Mouse (Mus musculus) right cerebral cortex, postnatal 36 days (tissue): ENCODE measurements around the gene Rgmb.

Source experiments
- DNase-seq, 2 experiments: peaks; one replicate each; pipeline ENCODE4 v3.0.0; 2022; ENCODE audit warnings: low spot score in 2 of 2, mixed read lengths in 1 of 2

Gene Rgmb

DNA sequence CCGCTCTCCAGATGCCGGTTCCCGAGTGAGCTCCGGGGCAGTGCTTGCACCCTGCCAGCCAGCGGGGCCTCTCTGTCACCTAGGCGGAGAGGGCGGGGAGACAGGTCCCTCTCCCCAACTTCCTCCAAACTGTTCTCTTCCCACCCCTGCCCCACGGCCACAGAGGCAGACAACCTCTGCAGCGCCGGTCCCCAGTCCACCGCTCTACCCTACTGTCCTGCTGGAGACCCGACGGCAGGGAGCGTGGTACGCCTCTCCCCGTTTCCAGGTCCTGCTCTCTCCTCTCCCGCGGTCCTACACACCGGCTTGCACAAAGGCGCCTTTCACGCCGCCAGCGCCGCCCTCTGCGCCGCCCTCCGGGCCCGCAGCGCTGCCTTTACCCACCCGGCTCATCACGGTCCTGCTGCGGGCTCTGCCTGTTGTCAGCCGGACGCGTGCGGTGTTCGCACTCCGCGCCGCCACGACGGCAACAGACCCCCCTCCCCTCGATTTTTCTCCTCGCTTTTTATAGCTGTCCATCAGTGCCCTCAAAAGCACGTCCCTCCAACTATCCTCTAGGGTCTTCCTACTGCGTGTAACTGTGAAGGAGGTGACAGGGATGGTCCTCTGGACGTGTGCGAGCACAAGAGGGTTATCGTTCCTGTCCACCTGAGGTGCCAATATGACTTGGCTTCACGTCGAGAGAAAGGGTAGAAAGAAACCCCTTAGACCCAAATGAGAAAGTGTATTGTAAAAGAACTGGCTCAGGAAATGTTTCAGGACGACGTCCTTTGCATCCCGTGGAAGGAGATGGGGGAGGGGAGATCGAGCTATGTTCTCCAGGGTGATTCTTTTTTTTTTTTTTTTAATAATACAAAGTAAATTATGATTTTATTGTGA is at the start of gene Rgmb:
Gene Rgmb (minus strand): TSS at position 274 of the 879 bp plus-strand sequence.
- DNase-seq, result no peak

DNA sequence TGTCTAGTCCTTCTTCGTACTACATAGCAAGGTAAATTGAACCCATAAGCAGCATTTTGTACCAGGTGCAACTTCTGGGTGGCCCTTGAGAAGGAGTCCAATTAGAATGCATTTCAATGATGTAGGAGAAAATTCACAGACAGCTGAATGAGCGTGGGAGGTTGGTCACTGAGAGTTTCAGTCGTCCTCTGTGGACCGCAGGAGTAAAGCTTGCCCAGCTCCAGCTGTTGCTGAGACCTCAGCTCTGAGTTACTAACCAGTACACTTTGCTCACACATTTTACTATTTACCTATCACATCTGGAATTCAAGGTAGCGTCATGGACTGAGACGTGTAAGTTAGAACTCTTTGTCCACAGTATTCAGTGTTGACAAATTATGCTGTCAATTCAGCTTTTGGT is 43.9 kb upstream of the Rgmb start:
- no peak for DNase-seq

DNA sequence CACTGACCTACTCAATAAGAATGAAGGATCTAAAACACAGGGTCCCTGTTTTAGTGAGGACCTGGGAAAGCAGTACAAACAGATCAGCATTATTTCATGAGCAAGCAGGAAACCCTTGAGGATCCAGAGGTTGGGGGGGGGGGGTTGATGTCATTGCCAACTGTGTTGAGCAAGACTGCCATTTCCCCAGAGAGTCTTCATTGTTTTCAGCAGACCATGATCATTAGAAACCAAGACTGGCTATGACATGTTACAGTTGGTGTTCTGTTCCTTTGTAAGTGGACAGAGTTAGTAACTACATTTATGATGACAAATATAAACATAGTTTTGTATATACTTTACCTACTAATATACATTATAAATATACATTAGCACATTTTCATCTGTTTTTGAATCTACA is 41.3 kb upstream of the Rgmb start:
- DNase-seq, result no peak

DNA sequence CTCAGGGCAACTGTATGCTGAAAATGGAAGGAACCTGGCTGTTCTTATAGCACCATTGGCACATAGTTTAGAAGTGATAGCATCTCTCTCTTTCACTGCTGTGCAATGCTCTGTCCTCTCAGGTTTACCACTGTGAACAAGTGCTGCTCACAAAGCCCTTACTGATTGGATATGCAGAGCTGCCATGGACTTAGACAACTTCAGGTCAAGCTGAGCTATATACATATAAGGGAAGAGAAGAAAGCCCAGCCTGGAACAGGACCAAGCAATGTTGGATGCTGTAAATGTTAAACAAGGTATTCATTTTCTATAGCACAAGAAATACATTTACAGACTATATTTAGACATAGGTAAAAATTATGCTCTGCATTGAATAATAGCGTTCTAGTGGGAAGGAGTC is 34.4 kb upstream of the Rgmb start:
- no peak for DNase-seq

DNA sequence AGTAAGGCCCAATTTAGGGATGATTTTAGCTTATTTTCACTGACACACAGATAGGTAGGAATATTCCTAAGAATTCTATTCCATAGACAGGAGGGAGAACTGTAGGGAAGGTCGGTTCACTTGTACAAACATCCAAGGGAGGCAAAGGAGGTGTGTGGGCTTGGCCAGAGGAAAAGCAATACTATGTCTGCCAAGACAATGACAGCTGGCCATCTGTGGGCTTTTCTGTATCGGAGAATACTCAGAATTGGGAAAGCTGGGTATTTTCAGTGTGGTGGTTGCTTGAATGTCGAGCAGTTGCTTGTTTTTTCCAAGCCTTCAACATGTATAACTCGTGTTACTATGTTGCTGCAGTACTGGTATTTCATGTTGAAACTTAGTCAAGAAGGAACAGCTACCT is 31.5 kb upstream of the Rgmb start:
- no peak for DNase-seq

DNA sequence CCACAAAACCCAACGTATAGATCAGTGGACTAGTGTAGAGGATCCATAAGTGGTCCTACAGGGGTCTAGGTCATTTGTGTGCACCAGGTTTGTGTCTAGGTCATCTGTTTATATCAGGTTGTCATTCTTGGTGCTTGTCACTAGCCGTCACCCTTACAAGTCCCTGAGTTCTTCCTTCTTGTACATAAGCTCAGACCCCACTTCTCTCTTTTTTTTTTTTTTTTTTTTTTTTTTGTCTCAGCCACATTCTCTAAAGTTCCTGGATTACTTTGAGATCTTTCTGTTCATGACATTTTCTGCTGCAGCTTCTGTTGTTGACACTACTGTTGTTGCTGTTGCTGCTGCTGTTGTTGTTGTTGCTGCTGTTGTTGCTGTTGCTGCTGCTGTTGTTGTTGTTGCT is 22.3 kb upstream of the Rgmb start:
- DNase-seq, result no peak

DNA sequence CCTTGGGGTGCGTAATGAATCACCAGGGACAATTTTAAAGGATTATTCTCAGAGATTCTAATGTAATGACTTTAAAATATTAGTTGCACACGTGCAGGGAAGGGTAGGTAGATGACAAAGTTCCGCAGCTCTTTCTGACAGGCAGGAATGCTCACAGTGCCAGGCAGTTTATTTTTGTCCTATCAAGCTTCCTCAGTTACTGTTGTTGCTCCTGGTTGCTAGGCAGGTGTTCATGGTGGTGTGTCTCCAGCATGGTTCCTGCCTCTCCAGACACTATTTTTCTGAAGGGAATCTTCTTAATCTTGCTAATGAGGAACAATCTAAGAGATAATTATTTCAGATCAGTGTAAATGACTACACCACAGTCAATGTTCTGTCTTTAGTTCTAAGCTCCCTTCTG is 19.7 kb upstream of the Rgmb start:
- DNase-seq, result no peak

DNA sequence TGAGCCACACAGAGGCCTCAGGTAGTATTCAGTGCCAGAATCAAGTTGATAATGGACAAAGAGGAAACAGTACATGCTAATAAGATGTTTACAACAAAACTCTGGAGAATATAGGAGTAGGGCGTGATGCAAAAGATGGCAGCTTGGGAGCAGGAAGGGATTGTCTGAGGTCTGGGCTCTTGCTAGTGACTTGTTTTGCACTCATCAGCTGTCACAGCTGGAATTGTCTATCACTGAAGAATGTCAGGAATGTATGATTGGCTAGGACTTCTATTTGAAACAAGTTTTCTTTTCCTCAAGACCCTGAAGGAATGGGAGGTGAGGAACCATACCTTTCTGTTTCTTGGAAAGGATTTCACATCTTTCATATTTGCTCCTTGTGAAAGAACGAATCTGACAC is 10.6 kb upstream of the Rgmb start:
- no peak for DNase-seq

DNA sequence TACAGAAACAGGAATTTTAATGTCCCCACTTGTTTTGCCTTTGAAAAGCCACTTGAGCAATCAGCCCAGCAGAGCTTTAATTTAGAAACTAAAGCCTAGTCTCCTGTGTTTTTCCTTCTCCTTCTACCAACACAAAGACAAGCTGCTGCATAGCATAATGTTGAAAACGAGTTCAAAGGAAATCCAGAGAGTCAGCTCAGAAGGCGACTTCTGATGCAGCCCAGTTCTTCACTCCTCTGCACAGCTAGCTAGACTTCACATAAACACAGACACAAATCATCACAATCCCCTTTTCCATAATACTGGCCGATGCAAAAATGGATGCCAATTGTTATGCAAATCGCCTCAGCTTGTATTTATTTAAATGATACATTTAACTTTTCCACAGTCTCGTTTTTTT is 1.6 kb upstream of the Rgmb start:
- no peak for DNase-seq

DNA sequence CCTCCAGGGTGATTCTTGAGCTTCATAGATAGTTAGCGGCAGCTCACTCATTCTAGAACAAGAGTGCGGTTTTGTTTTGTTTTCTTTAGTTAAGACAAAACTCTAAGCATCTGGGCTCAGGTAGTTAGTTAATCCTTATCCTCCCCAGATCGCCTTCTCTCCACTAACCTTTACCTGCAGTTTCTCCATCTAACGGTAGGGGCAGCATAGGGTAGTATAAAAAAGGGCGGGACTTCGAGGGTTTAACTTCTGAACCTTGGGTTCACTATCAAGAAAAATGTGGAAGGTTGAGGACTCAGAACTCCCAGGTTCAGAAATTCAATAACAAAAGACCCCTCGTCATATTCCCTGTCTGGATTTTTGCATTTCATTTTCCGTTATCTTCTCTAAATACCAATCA is 971 bp upstream of the Rgmb start:
- no peak for DNase-seq

DNA sequence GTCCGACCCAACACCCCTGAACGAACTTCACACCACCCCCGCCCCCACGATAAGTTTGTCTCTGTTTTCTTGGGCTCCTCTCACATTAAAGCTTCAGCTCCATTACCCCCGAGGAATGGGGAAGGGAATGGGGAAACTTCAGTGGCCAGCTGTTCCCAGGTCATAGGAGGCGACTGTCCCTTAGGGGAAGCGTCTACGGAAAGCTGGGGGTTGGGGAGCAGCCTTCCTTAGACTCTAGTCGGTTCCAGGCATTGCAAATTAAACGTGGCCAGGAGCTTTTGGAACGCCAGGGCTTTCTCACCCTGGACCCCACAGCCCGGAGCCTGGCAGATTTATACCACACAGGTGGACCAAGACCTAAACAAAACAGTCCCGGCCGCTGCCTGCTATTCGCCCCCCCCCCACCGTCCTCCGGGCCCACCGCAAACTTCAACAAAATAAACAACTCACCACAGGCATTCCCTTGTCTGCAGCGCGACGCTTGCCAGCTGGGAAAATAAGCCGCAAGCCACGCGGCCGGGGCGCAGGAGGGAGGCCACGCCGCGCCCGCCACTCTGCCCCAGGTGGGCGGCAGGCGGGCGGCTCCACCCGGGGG is 571 bp downstream of the Rgmb start:
- DNase-seq, result no peak

DNA sequence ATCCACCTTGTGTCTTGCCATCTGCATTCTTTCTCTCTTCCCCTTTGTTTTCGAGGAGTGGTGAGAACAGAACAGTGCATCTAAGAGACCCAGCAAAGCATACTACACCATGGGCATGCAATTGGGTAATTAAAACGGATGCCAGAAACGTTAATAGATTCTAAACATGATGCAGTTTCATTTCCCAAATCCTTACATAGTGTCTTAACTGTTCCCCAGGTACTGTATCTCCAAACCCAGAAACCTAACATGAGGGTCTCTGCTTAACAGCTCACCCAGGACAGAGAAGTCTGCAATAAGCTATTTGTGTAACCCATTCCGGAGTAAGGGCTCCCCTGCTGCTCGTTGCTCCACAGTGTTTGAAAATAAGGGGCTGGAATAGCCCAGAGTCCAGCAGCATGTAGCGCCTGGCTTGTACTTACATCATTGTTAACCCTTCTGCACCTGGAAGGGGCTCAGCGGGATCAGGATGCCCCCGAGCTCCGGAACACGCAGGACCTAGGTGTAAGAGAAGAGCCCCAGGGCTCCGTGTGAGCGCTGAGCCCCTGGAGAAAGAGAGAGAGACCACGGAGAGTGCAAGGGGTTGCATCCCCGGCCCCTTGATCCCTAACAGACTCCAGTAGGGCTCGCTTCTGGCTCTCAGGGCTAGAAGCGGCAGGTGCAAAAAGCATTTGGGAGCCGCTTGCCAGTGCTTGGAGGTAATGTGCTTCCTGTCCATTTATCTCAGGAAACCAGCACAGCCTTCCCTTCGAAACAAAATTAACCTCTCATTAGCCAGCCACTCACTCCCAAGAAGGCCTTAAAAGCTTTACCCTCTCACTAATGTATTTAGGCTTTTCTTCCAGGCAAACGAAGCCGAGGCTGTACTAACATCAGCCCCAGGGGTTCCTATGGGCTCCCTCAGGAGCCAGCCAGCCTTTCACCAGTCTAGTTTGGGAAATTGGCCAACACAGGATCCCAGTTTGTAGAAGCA is 1.4 kb downstream of the Rgmb start:
- no peak for DNase-seq

DNA sequence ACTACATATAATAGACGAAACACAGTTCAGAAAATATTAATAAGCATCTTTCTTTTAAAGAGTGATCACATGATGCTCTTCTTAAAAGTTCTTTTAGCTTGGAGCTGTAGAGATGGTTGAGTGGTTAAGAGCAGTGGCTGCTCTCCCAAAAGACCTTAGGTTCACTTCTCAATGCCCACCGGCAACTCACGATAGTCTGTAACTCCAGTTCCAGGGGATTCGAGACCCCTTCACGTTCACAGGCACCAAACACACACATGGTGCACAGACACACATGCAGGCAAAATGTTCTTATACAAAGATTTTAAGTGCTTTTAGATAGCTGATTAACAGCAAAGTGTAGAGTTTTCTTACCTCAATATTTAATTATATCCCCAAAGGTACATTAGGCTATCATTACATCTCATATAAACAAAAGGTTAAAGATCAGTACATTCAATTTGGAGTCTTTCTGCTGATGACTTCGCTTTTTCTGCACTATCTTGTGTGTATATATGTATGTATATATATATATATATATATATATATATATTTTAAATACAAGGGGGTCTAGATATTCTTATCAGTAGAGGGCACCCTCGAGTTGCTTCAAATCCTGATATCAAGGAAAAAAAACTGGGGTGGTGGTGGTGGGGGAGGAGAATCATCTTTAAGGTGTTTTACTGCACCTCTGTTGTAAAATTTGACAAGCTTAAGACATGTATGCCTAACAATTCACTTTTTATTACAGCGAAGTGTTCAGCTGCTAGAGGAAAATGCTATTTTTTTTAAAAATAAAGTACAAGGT is 2.5 kb downstream of the Rgmb start:
- DNase-seq, result no peak

DNA sequence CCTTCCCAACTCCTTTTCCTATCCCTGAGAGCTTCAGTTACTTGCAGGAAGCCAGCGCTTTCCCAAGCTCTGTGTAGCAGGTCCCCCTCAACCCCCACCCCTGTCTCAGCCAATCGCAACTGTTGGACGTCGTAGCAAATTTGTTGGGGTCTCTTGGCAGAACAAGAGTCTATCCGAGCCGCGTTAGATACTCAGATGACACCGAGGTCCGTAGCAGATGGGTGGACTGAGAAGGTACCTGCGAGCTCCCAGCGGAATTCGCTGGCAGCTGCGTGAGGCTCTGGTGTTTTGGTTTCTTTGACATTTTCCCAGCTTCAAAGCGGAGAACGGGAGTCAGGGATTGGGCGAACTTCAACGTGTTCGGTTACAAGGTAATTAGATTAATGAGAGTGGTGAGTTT is 3.9 kb downstream of the Rgmb start:
- no peak for DNase-seq

DNA sequence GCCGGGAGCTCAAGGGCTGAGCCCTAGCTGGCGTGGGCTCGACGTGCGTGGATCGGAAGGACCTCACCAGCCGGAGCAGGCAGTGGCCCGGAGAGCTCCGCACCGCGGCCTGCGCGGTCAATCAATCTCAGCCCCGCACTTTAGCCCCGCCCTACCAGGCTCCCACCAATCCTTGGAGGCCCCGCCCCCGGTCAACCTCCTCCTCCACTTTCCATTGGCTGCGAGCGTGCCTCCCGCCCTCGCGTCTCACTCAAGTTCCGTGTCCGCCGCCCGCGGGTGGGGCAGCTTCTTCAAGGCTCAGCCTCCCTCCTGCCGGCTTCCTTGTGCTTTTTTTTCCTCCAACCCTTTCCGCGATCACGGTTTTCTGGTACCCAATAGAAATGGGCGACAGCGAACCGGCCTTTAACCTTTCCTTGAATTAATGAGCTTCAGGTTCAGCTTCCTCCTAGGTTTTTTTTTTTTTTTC is 4.4 kb downstream of the Rgmb start:
- DNase-seq, result peak; percentile 99

DNA sequence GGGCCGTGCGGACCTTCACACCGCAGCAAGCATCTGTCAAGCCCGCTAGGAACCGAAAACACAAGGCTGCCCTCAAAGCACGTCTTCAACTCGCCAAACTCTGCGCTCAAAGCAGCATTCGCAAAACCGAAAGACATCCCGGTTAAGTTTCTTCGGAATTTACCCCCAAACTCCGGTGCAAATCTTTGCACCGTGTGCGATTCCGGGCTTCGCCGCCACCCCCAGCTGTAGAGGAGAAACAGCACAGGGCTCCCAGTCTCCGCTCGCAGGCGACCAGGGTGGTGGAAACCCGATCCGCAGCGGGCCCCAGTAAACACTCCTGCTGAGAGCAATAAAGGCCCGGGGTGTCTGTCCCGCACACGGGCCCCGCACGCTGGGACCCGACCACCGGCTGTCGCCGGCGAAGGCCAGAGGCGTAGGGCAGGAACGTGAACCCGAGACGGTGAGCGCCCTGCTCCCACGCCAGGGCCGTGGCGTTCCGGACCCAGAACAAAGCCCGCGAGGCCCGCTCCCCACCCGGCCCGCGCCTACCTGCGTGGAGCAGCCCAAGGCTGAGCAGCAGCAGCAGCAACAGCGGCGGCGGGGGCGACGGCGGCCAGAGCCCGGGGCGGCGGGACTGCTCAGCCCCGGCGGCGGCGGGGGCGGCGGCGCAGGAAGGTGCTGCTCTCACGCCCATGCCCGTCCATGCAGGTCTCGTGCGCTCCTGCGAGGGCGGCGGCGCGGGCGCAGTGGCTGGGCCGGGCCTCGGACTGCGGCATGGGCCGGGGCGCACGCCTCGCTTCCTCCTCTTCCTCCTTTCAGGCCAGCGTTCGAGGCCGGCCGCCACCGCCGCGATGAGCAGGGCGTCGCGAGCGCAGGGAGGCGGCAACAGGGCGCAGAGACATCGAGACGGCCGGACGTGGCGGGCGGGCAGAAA is 5.1 kb downstream of the Rgmb start:
- peak in 1 of 2 experiments; percentile 37 for DNase-seq

DNA sequence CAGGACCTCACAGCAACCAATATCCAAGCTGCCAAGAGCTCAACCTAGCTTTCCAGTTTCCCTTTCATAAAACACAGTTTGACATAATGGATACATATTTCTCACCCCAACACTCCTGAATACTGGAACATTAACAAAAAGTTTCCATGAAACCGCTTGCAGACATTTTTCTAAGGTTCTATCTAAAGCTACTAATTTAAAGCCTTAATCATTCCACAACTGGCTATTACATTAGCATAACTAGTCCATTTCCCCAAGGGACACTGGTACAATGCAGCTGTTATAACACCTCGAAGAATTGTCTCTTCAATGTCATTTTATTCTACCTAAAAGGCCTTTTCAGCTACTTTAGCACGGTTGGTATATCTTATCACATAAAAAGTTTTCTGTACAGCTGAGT is 6.0 kb downstream of the Rgmb start:
- no peak for DNase-seq

DNA sequence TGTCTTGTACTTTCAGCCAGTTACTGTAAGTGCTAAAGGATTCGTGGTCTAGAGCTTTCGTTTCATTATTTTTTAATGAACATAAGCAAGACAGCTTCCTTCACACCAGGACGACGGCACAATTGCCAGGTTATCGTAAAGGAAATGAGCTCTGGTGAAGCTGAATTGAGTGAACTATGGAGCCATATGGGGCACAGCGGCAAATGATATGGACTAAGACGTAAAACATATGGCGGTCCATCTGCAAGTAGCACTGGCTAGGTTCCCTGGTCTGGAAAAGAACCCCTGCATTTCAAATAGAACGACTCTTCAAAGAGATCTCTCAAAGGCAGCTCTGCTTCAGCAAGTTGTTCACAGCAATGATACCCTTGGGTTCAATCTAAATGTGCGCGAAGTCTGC is 6.5 kb downstream of the Rgmb start:
- DNase-seq, result no peak

DNA sequence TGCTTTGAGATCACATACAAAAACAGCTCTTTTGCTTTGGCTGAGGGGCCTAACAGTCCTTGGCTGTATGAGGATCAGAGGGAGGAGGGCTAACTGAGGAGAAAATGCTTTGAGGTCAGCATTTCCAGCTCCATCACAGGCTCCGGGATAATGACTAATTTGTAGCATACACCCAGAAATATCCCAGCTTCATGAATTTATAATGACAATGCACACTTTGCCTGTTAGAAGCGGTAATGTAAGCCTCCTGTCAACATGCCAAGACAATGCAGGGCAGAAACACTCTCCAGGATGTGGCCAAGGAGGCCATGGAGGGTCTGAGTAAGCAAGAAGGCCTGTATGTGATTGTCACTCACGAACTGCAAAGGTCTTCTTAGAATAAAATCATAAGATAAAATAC is 7.0 kb downstream of the Rgmb start:
- no peak for DNase-seq

DNA sequence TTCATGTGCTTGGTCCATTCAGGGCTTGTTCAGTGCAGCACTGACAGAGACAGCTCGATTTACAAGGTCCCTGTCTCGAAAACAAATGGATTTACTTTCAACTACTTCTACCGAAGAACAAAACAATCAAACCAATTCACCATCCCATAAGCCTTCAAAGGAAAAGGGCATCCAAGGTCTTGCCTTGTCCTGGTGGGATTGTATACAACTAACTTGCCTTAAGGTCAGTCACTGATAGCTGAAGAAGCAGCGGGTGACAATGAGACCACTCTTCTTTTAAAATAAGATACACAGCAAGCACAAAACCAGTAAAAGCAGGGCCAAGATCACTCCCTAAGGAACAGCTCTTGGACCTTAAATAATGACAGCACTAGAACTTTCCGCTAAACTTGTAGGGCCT is 7.6 kb downstream of the Rgmb start:
- DNase-seq, result no peak
